Mouse (Mus musculus) cerebellum, postnatal 36 days (tissue): ENCODE results near the gene Cux2.

Source experiments
- DNase-seq, 2 experiments: peaks; one replicate each; pipeline ENCODE4 v3.0.0; 2021 to 2022; ENCODE audit warnings: mixed read lengths in 2 of 2

The Cux2 gene

GRCm38 (mm10) chr5:121813744-121814143 lies 236.2 kb downstream of the Cux2 start:
- DNase-seq, result no peak

- no peak for DNase-seq
Observed at GRCm38 (mm10) chr5:121812526-121813243, 237.2 kb downstream of the Cux2 start.

- DNase-seq, result peak; percentile 43 to 44
Observed at GRCm38 (mm10) chr5:121811485-121811931, 238.4 kb downstream of the Cux2 start.

- DNase-seq, result peak; percentile 9 to 11
Observed at GRCm38 (mm10) chr5:121810331-121811151, 239.4 kb downstream of the Cux2 start.

GRCm38 (mm10) chr5:121809667-121810224 lies 240.2 kb downstream of the Cux2 start:
- peak; percentile 37 to 52 for DNase-seq

- DNase-seq, result no peak
Observed at GRCm38 (mm10) chr5:121808202-121808601, 241.7 kb downstream of the Cux2 start.

- peak in 1 of 2 experiments; percentile 24 for DNase-seq
Observed at GRCm38 (mm10) chr5:121807186-121807585, 242.7 kb downstream of the Cux2 start.
